Mouse (Mus musculus) layer of hippocampus, adult 18-20 months (tissue): ENCODE measurements at regions not wholly inside any gene's neighbourhood (a gene's known extent, or its start where the extent isn't known, plus 50 kb on each side); places are given as distances from the start of the nearest gene placed in this dataset.

Experiments used
- DNase-seq, 2 experiments: peaks; one replicate each; pipeline ENCODE4 v3.0.0; 2022; ENCODE audit warnings: low spot score in 2 of 2

GRCm38 (mm10) chr7:74224378-74224777, 210.9 kb upstream of the St8sia2 start:
- no peak for DNase-seq

- DNase-seq: peak in 1 of 2 experiments; percentile 15
Observed at GRCm38 (mm10) chr7:74200661-74201060, 187.2 kb upstream of the St8sia2 start.

GRCm38 (mm10) chr7:74198796-74199195, 185.3 kb upstream of the St8sia2 start:
- DNase-seq: peak in 1 of 2 experiments; percentile 6

GRCm38 (mm10) chr7:74184661-74185060, 171.2 kb upstream of the St8sia2 start:
- no peak for DNase-seq

GRCm38 (mm10) chr7:74174206-74174605, 160.7 kb upstream of the St8sia2 start:
- no peak for DNase-seq

- no peak for DNase-seq
Observed at GRCm38 (mm10) chr7:74173230-74173612, 159.7 kb upstream of the St8sia2 start.

- no peak for DNase-seq
Observed at GRCm38 (mm10) chr7:74172504-74173229, 159.2 kb upstream of the St8sia2 start.

- DNase-seq: no peak
Observed at GRCm38 (mm10) chr7:74151590-74151989, 138.1 kb upstream of the St8sia2 start.

GRCm38 (mm10) chr7:74143236-74143635, 129.7 kb upstream of the St8sia2 start:
- no peak for DNase-seq

GRCm38 (mm10) chr7:74138169-74138568, 124.7 kb upstream of the St8sia2 start:
- DNase-seq: no peak

- DNase-seq: peak in 1 of 2 experiments; percentile 20
Observed at GRCm38 (mm10) chr7:74130206-74130836, 116.8 kb upstream of the St8sia2 start.

GRCm38 (mm10) chr7:74112071-74112470, 98.6 kb upstream of the St8sia2 start:
- no peak for DNase-seq

GRCm38 (mm10) chr7:74108347-74108746, 94.9 kb upstream of the St8sia2 start:
- DNase-seq: peak in 1 of 2 experiments; percentile 30

- DNase-seq: peak in 1 of 2 experiments; percentile 21
Observed at GRCm38 (mm10) chr7:74107176-74107928, 93.9 kb upstream of the St8sia2 start.

GRCm38 (mm10) chr7:74091402-74092025, 78.0 kb upstream of the St8sia2 start:
- DNase-seq: peak in 1 of 2 experiments; percentile 30

GRCm38 (mm10) chr7:74080846-74081235, 67.4 kb upstream of the St8sia2 start:
- DNase-seq: no peak

GRCm38 (mm10) chr7:74080079-74080845, 66.8 kb upstream of the St8sia2 start:
- no peak for DNase-seq

GRCm38 (mm10) chr7:74072632-74073031, 59.1 kb upstream of the St8sia2 start:
- DNase-seq: no peak

GRCm38 (mm10) chr7:74070836-74071235, 57.3 kb upstream of the St8sia2 start:
- no peak for DNase-seq

GRCm38 (mm10) chr7:74065449-74066099, 52.1 kb upstream of the St8sia2 start:
- DNase-seq: no peak
